Mouse (Mus musculus) hematopoietic stem cell, adult 5-6 weeks (primary cell): ENCODE measurements at regions not wholly inside any gene's neighbourhood (a gene's known extent, or its start where the extent isn't known, plus 50 kb on each side); places are given as distances from the start of the nearest gene placed in this dataset.
"Not testable (repeated sequence)": the region's sequence is repeated elsewhere in the genome, so short reads cannot be mapped to it uniquely, and the experiment has no call there.

Experiments
- ATAC-seq, 2 experiments: fragments of 125-278 bp in 1 of 2; replicated peaks in 1 of 2; 2 replicates each; pipeline ENCODE4 v1.8.0; 2016 to 2017; ENCODE audit warnings: inconsistent platforms in 2 of 2, mild to moderate bottlenecking in 2 of 2, moderate number of reproducible peaks in 2 of 2, low read depth in 1 of 2, moderate TSS enrichment in 1 of 2; ENCODE audit not compliant: low FRiP score in 2 of 2, poor library complexity in 2 of 2, severe bottlenecking in 2 of 2, insufficient read depth in 1 of 2, low TSS enrichment in 1 of 2

- ATAC-seq: no peak
Measured at GRCm38 (mm10) chr4:93638207-93638606, 302.9 kb upstream of the Tusc1 start.

GRCm38 (mm10) chr4:93598474-93598873 is 263.2 kb upstream of the Tusc1 start:
- peak; percentile 45 to 69; a peak in 3 of 4 replicates for ATAC-seq

- no peak for ATAC-seq
Measured at GRCm38 (mm10) chr4:93584328-93584727, 249.0 kb upstream of the Tusc1 start.

- peak in 1 of 2 experiments; percentile 17; a peak in 1 of 4 replicates for ATAC-seq
Measured at GRCm38 (mm10) chr4:93583670-93584303, 248.5 kb upstream of the Tusc1 start.

- ATAC-seq: no peak
Measured at GRCm38 (mm10) chr4:93579343-93579742, 244.0 kb upstream of the Tusc1 start.

- no peak for ATAC-seq
Measured at GRCm38 (mm10) chr4:93567487-93568259, 232.4 kb upstream of the Tusc1 start.

GRCm38 (mm10) chr4:93555787-93556760 is 220.8 kb upstream of the Tusc1 start:
- ATAC-seq: no peak

GRCm38 (mm10) chr4:93555181-93555580 is 219.9 kb upstream of the Tusc1 start:
- not testable (repeated sequence) for ATAC-seq

GRCm38 (mm10) chr4:93552489-93553160 is 217.3 kb upstream of the Tusc1 start:
- no peak for ATAC-seq

- ATAC-seq: 0 out of 4 replicates have a peak, but pooled peaks of 1 of the 2 experiments have one; percentile 27
Measured at GRCm38 (mm10) chr4:93551086-93551485, 215.8 kb upstream of the Tusc1 start.

- ATAC-seq: peak; percentile 17 to 51; a peak in 2 of 4 replicates
Measured at GRCm38 (mm10) chr4:93540588-93540987, 205.3 kb upstream of the Tusc1 start.

GRCm38 (mm10) chr4:93527382-93527781 is 192.1 kb upstream of the Tusc1 start:
- ATAC-seq: no peak

- ATAC-seq: peak; percentile 96 to 98
Measured at GRCm38 (mm10) chr4:93520454-93521100, 185.3 kb upstream of the Tusc1 start.

GRCm38 (mm10) chr4:93518925-93519324 is 183.6 kb upstream of the Tusc1 start:
- no peak for ATAC-seq

GRCm38 (mm10) chr4:93510771-93511170 is 175.5 kb upstream of the Tusc1 start:
- peak; percentile 82 to 89 for ATAC-seq

GRCm38 (mm10) chr4:93496871-93497270 is 161.6 kb upstream of the Tusc1 start:
- peak; percentile 69 to 74; a peak in 3 of 4 replicates for ATAC-seq

GRCm38 (mm10) chr4:93494319-93494718 is 159.0 kb upstream of the Tusc1 start:
- ATAC-seq: peak in 1 of 2 experiments; percentile 43; a peak in 1 of 4 replicates
